Mouse (Mus musculus) layer of hippocampus, adult 18-20 months (tissue): ENCODE measurements around the gene Ptpn1. TPM values are rescaled to one million over a fixed set of nuclear protein-coding genes. Genes with fewer than 3 reads are reported as not detected.

Source experiments
- DNase-seq, 2 experiments: peaks; one replicate each; pipeline ENCODE4 v3.0.0; 2022; ENCODE audit warnings: low spot score in 2 of 2
- total RNA-seq, 2 experiments: library from RNA; stranded (reverse); gene quantifications; 2 replicates each; pipeline ENCODE4 v1.2.3; 2021

Gene Ptpn1
- total RNA-seq, 2 experiments from 2014 or later, result 64.8 to 68.8 TPM

DNA sequence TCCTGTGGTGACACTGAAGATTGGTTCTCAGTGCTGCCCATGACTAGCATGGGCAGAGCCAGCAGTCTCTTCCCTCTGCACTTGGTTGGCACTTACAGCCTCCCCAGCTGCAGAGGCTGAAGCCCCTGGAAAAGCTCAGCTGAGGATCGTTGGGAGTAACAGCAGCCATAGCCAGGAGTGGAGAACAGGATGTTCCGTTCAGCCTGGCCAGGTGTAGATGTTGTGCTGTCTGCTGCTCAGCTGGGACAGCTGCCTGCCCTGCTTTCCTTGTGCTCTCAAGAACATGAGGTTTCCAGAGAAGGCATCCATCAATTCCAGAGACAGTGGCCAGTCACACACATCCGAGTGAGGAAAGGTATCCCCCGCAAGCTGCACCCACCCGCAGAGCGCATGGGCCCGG lies 36.6 kb downstream of the Ptpn1 start:
- DNase-seq, result no peak

- no peak for DNase-seq
These were observed 38.1 kb downstream of the Ptpn1 start for GRCm38 (mm10) chr2:167969851-167970541.

GRCm38 (mm10) chr2:167972146-167972545 lies 40.3 kb downstream of the Ptpn1 start:
- DNase-seq, result no peak

DNA sequence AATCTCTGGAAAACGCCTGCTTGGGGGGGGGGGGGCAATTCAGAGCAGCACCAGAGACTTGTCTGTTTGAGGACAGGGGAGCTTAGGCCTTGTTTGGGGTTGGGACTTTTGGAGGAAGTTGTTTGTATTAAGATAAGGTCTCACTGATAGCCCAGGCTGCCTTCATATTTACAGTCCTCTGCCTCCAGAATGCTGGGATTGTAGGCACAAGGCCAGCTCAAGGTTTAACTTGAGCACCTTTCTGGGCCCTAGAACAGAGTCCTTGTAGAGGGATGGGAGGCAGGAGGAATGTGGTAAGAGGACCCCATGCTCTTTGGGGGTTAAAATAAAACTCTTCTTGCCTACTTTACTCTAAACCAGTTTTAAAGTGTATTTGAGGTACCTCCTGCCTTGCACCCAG lies 41.0 kb downstream of the Ptpn1 start:
- DNase-seq, result no peak

DNA sequence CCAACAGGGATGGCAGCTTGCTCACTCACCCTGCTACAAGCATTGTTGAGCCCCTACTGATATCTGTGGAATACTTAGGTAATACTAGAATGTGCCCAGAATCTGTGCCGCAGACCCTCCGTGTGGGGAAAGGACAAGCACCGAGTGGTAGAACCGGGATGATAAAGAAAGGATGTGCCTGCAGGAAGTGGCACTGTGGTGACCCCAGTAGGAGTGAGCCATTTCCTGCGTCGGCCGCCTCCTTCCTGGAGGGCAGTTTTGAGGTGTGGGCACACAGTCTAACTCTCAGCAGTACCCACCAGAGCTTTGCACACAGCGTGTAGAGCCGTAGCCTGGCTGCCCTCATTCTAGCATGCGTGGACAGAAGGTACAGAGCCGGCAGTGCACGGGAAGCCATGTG lies 43.9 kb downstream of the Ptpn1 start:
- DNase-seq, result no peak

GRCm38 (mm10) chr2:167978271-167978670 lies 46.4 kb downstream of the Ptpn1 start:
- DNase-seq, result no peak

- no peak for DNase-seq
These were observed 48.5 kb downstream of the Ptpn1 start for GRCm38 (mm10) chr2:167980391-167980790.

GRCm38 (mm10) chr2:167982646-167983045 lies 50.8 kb downstream of the Ptpn1 start:
- no peak for DNase-seq

- no peak for DNase-seq
These were observed 52.5 kb downstream of the Ptpn1 start for GRCm38 (mm10) chr2:167984371-167984770.

GRCm38 (mm10) chr2:167984946-167985345 lies 53.1 kb downstream of the Ptpn1 start:
- no peak for DNase-seq

GRCm38 (mm10) chr2:167986762-167987161 lies 54.9 kb downstream of the Ptpn1 start:
- DNase-seq, result no peak

- DNase-seq, result no peak
These were observed 55.8 kb downstream of the Ptpn1 start for GRCm38 (mm10) chr2:167987640-167988039.

GRCm38 (mm10) chr2:167989310-167989709 lies 57.5 kb downstream of the Ptpn1 start:
- DNase-seq, result no peak

DNA sequence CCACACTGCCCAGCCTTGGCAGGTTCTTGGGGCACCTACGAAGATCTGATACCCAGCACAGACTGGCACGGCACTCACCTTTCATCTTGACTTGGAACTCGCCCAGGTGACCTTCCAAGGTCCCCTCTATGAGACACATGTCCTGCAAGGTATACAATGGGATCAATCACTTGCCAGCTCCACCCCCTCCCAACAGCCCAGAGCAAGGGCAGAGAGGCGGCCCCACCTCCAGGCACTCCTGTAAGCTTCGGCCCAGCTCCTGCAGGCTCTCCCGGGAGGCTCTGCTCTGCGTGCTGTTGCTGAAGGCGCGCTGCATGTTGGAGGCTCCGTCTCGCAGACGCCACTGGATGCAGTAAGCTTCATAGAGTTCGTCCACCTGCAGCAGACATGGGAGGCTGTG lies 61.4 kb downstream of the Ptpn1 start:
- no peak for DNase-seq

- DNase-seq, result no peak
These were observed 64.2 kb downstream of the Ptpn1 start for GRCm38 (mm10) chr2:167995870-167996635.

- no peak for DNase-seq
These were observed 64.9 kb downstream of the Ptpn1 start for GRCm38 (mm10) chr2:167996672-167997215.

GRCm38 (mm10) chr2:167997562-167997961 lies 65.7 kb downstream of the Ptpn1 start:
- no peak for DNase-seq

DNA sequence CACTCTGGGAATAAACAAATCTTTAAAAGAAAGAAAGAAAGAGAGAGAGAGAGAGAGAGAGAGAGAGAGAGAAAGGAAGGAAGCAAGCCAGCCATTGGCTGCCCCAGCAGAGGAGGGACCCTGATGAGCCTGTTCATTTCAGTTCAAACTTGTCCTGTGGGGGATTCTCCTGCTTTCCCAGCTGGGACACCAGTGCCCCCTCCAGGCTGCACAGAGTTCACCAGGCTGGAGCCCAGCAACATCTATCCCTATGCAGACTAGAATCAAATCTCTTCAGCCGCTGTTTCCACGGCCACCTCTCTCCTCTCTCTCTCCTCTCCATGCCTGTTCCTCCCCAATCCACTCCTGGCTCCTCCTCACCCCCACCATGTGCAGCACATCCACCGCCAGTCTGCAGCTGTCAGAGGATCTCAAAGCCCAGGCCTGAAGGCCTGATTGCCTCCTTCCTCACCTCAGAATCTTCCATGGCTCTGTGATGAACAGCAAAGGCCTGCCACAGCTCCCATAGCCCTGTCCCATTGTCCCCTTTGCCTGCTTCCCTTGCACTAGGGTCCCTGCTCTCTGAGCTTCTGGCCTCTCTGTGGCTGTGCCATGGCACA lies 67.4 kb downstream of the Ptpn1 start:
- DNase-seq, result no peak

DNA sequence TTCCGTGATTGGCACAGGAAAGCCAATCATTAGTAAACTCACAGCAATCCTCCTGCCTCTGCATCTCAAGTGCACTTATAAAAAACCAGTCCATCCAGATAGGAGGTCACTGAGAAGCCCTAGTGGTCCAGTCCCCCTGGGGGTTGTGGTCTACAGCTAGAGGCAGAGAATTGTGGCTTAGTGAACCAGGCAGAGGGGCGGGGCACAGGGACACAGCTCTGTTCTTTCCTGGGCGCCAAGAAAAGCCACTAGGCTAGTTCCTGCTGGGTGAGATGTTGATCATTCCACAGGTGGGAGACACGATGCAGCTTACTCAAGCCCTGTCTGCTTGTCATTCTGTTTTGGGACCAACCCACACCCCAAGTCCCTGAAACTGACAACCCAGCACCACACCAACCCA lies 70.3 kb downstream of the Ptpn1 start:
- DNase-seq, result no peak

- no peak for DNase-seq
These were observed 71.0 kb downstream of the Ptpn1 start for GRCm38 (mm10) chr2:168002884-168003283.

- no peak for DNase-seq
These were observed 71.6 kb downstream of the Ptpn1 start for GRCm38 (mm10) chr2:168003431-168003830.

- no peak for DNase-seq
These were observed 72.5 kb downstream of the Ptpn1 start for GRCm38 (mm10) chr2:168004369-168004768.
